Mouse (Mus musculus) telencephalon, adult 2 months (tissue): ENCODE measurements around the gene Slc4a5.

Experiments used
- DNase-seq: peaks from one replicate; pipeline ENCODE4 v3.0.0-alpha.2; 2011; ENCODE audit warnings: low read depth, low spot score

Slc4a5 gene

DNA sequence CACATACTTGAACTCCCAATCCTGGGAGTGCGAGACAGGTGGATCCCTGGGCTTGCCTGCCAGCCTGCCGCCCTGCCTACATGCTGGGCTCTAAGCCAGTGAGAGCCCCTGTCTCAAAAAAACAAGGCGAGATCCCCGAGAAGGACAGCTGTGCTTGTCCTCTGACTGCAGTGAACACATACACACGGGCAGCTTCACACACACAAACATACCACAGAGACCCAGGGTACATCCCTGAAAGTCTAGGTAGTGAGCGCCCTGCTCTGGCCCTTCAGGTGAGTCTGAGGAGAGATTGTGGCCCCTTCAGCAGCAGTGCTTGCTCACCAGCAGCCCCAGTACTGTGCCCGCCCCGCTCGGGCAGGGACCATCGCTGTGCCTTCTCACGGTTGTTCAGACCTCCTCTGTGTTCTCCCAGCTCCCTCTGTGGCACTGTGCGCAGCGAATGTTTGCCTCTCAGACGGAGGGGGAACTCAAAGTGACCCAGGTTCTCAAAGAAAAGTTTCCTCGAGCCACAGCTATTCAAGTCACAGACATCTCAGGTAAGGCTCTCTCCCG lies 131.3 kb downstream of the Slc4a5 start:
- DNase-seq: no peak

DNA sequence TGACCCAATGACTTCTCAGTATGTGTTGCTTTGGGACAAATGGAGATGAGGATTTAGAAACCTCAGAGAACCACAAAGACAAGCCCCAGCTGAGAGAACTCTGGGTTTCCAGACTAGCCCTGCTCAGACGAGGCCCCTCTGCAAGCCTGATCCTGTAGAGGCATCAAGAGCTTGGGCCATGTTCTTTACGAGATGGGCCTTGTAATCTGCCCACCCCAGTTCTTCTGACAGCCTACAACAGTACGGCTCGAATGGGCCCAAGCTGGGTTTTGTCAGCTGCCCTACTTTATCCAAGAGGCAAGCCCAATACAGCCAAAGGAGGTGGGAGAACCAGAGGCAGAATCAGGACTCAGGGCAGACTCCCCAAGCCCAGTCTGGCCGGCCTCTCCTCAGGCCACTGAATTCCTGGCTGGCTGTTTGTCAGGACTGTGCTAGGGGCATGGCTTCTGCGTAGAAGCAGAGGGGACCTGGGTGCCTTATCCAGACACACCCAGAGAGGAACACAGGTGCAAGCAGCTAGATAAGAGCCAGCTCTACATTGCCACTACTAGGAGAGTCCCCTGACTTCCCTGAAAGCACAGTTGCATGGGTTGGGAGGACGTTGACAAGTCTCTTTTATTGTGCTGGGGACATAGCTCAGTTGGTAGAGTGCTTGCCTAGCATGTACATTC lies 132.0 kb downstream of the Slc4a5 start:
- no peak for DNase-seq

DNA sequence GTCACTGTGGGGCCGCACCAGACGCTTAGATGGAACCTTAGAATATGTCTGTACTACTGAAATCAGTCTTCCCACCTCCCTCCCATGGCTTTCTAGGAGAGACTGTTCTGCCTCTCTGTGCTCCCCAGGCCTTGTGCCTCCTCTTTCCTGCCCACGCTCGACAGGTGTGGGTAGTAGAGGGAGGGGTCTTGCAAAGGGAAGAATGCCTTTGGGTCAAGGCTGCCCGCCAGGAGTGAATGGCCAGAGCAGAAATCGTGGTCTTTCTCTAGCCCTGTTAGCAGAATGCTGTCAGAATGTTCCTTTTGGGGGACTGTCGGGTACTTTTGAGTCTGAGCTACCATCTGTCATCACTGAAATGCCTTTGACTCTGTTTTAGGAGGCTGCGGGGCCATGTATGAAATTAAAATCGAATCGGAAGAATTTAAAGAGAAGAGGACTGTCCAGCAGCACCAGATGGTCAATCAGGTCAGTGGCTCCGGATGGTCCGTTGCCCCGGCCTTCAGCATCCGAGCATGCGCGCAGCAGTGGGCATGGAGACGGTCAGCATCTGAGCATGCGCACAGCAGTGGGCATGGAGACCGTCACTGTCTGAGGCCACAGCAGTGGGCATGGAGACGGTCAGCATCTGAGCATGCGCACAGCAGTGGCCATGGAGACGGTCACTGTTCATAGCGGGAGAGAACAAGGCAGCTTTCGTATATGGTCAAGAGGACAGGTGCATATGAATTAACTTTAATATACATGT lies 133.2 kb downstream of the Slc4a5 start:
- DNase-seq: no peak
